Mouse (Mus musculus) limb, embryonic 15.5 days (tissue): ENCODE data around the gene Olfr970. TPM values are rescaled to one million over a fixed set of nuclear protein-coding genes. Genes with fewer than 3 reads are reported as not detected.
"Not testable (repeated sequence)": the region's sequence is repeated elsewhere in the genome, so short reads cannot be mapped to it uniquely, and the experiment has no call there.

Source experiments
- ATAC-seq: fragments of 200-750 bp; cut with Nextera tagmentation; 2 replicates; pipeline ENCODE4 v1.8.0; 2017; ENCODE audit warnings: low read depth, moderate TSS enrichment; ENCODE audit not compliant: insufficient number of reproducible peaks, low FRiP score, low TSS enrichment
- H3K27ac ChIP-seq: fragments of 300-500 bp; sonication (generic); 2 replicates; pipeline ENCODE4 v1.5.1; 2015; ENCODE audit warnings: moderate library complexity, mild to moderate bottlenecking, inconsistent platforms
- H3K27me3 ChIP-seq: fragments of 300-500 bp; sonication (generic); 2 replicates; pipeline ENCODE4 v1.6.1; 2015; ENCODE audit warnings: inconsistent platforms
- H3K36me3 ChIP-seq: fragments of 300-500 bp; sonication (generic); 2 replicates; pipeline ENCODE4 v1.6.1; 2015; ENCODE audit warnings: inconsistent platforms
- H3K4me1 ChIP-seq: fragments of 300-500 bp; sonication (generic); 2 replicates; pipeline ENCODE4 v1.6.1; 2015; ENCODE audit warnings: inconsistent platforms
- H3K4me2 ChIP-seq: fragments of 300-500 bp; sonication (generic); 2 replicates; pipeline ENCODE4 v1.6.1; 2015; ENCODE audit warnings: mild to moderate bottlenecking, inconsistent platforms
- H3K4me3 ChIP-seq: fragments of 300-500 bp; sonication (generic); 2 replicates; pipeline ENCODE4 v1.5.1; 2015; ENCODE audit warnings: mild to moderate bottlenecking, inconsistent platforms
- H3K9ac ChIP-seq: fragments of 300-500 bp; sonication (generic); 2 replicates; pipeline ENCODE4 v1.6.1; 2015; ENCODE audit warnings: inconsistent platforms
- H3K9me3 ChIP-seq: fragments of 300-500 bp; sonication (generic); 2 replicates; pipeline ENCODE4 v1.6.1; 2016; ENCODE audit warnings: inconsistent platforms
- WGBS: fragments of 180-500 bp; shearing (Covaris S2); methylation state at CpG from one replicate; pipeline ENCODE4 v1.1.7; 2015; 5-methylcytosine and 5-hydroxymethylcytosine counted together
- polyA plus RNA-seq: library from polyadenylated mRNA; unstranded; fragments of >200 nt; fragmentation: Nextera tagmentation; extraction: Ambion mirVana; gene quantifications from 2 replicates; pipeline ENCODE4 v1.2.1, GENCODE M21; 2015

Gene Olfr970
- polyA plus RNA-seq: not detected in 2 replicates

GRCm38 (mm10) chr9:39808560-39808959 is at the start of gene Olfr970:
Gene Olfr970 (plus strand): TSS chr9:39808860.
- no peaks in the 10 kb centered on the region for H3K4me1 ChIP-seq

GRCm38 (mm10) chr9:39783153-39783552 is 25.5 kb upstream of the Olfr970 start, which contains the start of gene Olfr968:
Gene Olfr968 (minus strand): TSS chr9:39783253.
- Histone ChIP-seq H3K4me1 (no peaks in the 10 kb centered on the region), H3K27ac (no peak within 1 kb of the TSS), H3K9me3 (no peaks in the 10 kb centered on the region), H3K9ac (no peak within 1 kb of the TSS), H3K36me3 (no peaks in the 10 kb centered on the region), H3K4me2 (no peak within 1 kb of the TSS), H3K27me3 (no peaks in the 10 kb centered on the region), H3K4me3 (no peak within 1 kb of the TSS)
- ATAC-seq: no peak
- 84% methylated on average over 1 of the region's 1 CpGs for WGBS

More at GRCm38 (mm10) chr9:39808560-39808959, at the start of gene Olfr970:
- no peaks in the 10 kb centered on the region for H3K36me3 ChIP-seq
- no peak within 1 kb of the TSS for H3K4me3 ChIP-seq
- no peak within 1 kb of the TSS for H3K27ac ChIP-seq
- 60% methylated on average over 4 of the region's 4 CpGs for WGBS
- H3K9me3 ChIP-seq: no peaks in the 10 kb centered on the region
- H3K4me2 ChIP-seq: no peak within 1 kb of the TSS
- no peak within 1 kb of the TSS for H3K9ac ChIP-seq
- no peak for ATAC-seq
- H3K27me3 ChIP-seq: no peaks in the 10 kb centered on the region

GRCm38 (mm10) chr9:39790558-39790957 is 18.1 kb upstream of the Olfr970 start, which contains the start of gene Olfr969:
Gene Olfr969 (plus strand): TSS chr9:39790945.
- Histone ChIP-seq H3K27ac (no peak within 1 kb of the TSS), H3K9ac (no peak within 1 kb of the TSS), H3K4me2 (no peak within 1 kb of the TSS), H3K4me1 (no peaks in the 10 kb centered on the region), H3K9me3 (no peaks in the 10 kb centered on the region), H3K4me3 (no peak within 1 kb of the TSS), H3K36me3 (no peaks in the 10 kb centered on the region), H3K27me3 (no peaks in the 10 kb centered on the region)
- 48% methylated on average over 2 of the region's 2 CpGs for WGBS
- no peak for ATAC-seq

GRCm38 (mm10) chr9:39836576-39836975 is 27.9 kb downstream of the Olfr970 start, which contains the start of gene Olfr971:
Gene Olfr971 (plus strand): TSS chr9:39836876.
- 81% methylated on average over 2 of the region's 2 CpGs for WGBS
- H3K4me3 ChIP-seq: not testable (repeated sequence)

GRCm38 (mm10) chr9:39866122-39866521 is 57.5 kb downstream of the Olfr970 start, which contains the start of gene Olfr972:
Gene Olfr972 (plus strand): TSS chr9:39866422.
- H3K36me3 ChIP-seq: no peaks in the 10 kb centered on the region
- no peak within 1 kb of the TSS for H3K4me2 ChIP-seq
- no peaks in the 10 kb centered on the region for H3K27me3 ChIP-seq
- WGBS: 63% methylated on average over 2 of the region's 2 CpGs
- no peak within 1 kb of the TSS for H3K9ac ChIP-seq
- no peaks in the 10 kb centered on the region for H3K4me1 ChIP-seq
- no peak within 1 kb of the TSS for H3K4me3 ChIP-seq
- H3K27ac ChIP-seq: no peak within 1 kb of the TSS
- no peaks in the 10 kb centered on the region for H3K9me3 ChIP-seq
- ATAC-seq: no peak

More at GRCm38 (mm10) chr9:39836576-39836975, 27.9 kb downstream of the Olfr970 start, which contains the start of gene Olfr971:
- H3K4me1 ChIP-seq, H3K27ac ChIP-seq, H3K36me3 ChIP-seq, H3K9ac ChIP-seq, ATAC-seq, H3K27me3 ChIP-seq, H3K9me3 ChIP-seq, H3K4me2 ChIP-seq: not testable (repeated sequence)

Other genes with a start within 250 kb of the Olfr970 start
- gene Olfr959, start 233.3 kb upstream of the Olfr970 start, polyA plus RNA-seq: not detected in 2 replicates
- gene AW551984, start 204.5 kb upstream of the Olfr970 start, polyA plus RNA-seq: 75.0 and 122 TPM in 2 replicates
- not detected in 2 replicates for gene Olfr148, start 198.2 kb upstream of the Olfr970 start, polyA plus RNA-seq
- gene Olfr960, start 187.5 kb upstream of the Olfr970 start, polyA plus RNA-seq: not detected in 2 replicates
- not detected in 2 replicates for gene Olfr961, start 163.8 kb upstream of the Olfr970 start, polyA plus RNA-seq
- not detected in 2 replicates for gene Olfr963, start 141.7 kb upstream of the Olfr970 start, polyA plus RNA-seq
- gene Olfr149, start 101.7 kb upstream of the Olfr970 start, polyA plus RNA-seq: not detected in 2 replicates
- not detected in 2 replicates for gene Olfr965, start 97.5 kb upstream of the Olfr970 start, polyA plus RNA-seq
- not detected in 2 replicates for gene Olfr150, start 77.9 kb upstream of the Olfr970 start, polyA plus RNA-seq
- gene Olfr967, start 62.6 kb upstream of the Olfr970 start, polyA plus RNA-seq: not detected in 2 replicates
- not detected in 2 replicates for gene Olfr968, start 25.6 kb upstream of the Olfr970 start, polyA plus RNA-seq
- gene Olfr969, start 17.9 kb upstream of the Olfr970 start, polyA plus RNA-seq: not detected in 2 replicates
- not detected in 2 replicates for gene Olfr971, start 28.0 kb downstream of the Olfr970 start, polyA plus RNA-seq
- not detected in 2 replicates for gene Olfr972, start 57.6 kb downstream of the Olfr970 start, polyA plus RNA-seq
- not detected in 2 replicates for gene Olfr229, start 98.5 kb downstream of the Olfr970 start, polyA plus RNA-seq
- gene Olfr974, start 128.6 kb downstream of the Olfr970 start, polyA plus RNA-seq: not detected in 2 replicates
- gene Olfr975, start 143.2 kb downstream of the Olfr970 start, polyA plus RNA-seq: not detected in 2 replicates
- gene Olfr976, start 152.3 kb downstream of the Olfr970 start, polyA plus RNA-seq: not detected in 2 replicates
- gene Olfr978, start 183.3 kb downstream of the Olfr970 start, polyA plus RNA-seq: not detected in 2 replicates
- gene Olfr979, start 194.6 kb downstream of the Olfr970 start, polyA plus RNA-seq: not detected in 2 replicates
- gene Olfr980, start 200.7 kb downstream of the Olfr970 start, polyA plus RNA-seq: not detected in 2 replicates
- not detected in 2 replicates for gene Olfr981, start 212.6 kb downstream of the Olfr970 start, polyA plus RNA-seq